Mouse (Mus musculus) frontal cortex, postnatal 25 days (tissue): Measurements from ENCODE around the gene Fndc3b.
A peak's percentile ranks its signal among the peaks of the same experiment; 100 is the strongest.

Experiments
- DNase-seq, 2 experiments: peaks; one replicate each; pipeline ENCODE4 v3.0.0; 2022; ENCODE audit warnings: low spot score in 2 of 2

Fndc3b gene

GRCm38 (mm10) chr3:27710648-27711428, at the start of gene Fndc3b:
TSS of gene Fndc3b (minus strand) at chr3:27711307.
- DNase-seq = peak; percentile 89 to 92

- DNase-seq = no peak
Measured at GRCm38 (mm10) chr3:27760278-27760677, 49.2 kb upstream of the Fndc3b start.

GRCm38 (mm10) chr3:27758976-27759375, 47.9 kb upstream of the Fndc3b start:
- no peak for DNase-seq

- DNase-seq = no peak
Measured at GRCm38 (mm10) chr3:27751657-27752056, 40.5 kb upstream of the Fndc3b start.

- DNase-seq = no peak
Measured at GRCm38 (mm10) chr3:27751156-27751555, 40.0 kb upstream of the Fndc3b start.

- no peak for DNase-seq
Measured at GRCm38 (mm10) chr3:27745651-27746050, 34.5 kb upstream of the Fndc3b start.

GRCm38 (mm10) chr3:27744754-27745153, 33.6 kb upstream of the Fndc3b start:
- DNase-seq = no peak

GRCm38 (mm10) chr3:27743271-27744145, 32.4 kb upstream of the Fndc3b start:
- DNase-seq = no peak

- no peak for DNase-seq
Measured at GRCm38 (mm10) chr3:27742124-27742523, 31.0 kb upstream of the Fndc3b start.

GRCm38 (mm10) chr3:27740136-27740535, 29.0 kb upstream of the Fndc3b start:
- DNase-seq = no peak

- no peak for DNase-seq
Measured at GRCm38 (mm10) chr3:27736180-27736579, 25.1 kb upstream of the Fndc3b start.

- DNase-seq = no peak
Measured at GRCm38 (mm10) chr3:27735113-27735512, 24.0 kb upstream of the Fndc3b start.

GRCm38 (mm10) chr3:27728798-27729782, 18.0 kb upstream of the Fndc3b start:
- no peak for DNase-seq

- no peak for DNase-seq
Measured at GRCm38 (mm10) chr3:27728176-27728575, 17.1 kb upstream of the Fndc3b start.

GRCm38 (mm10) chr3:27725752-27726151, 14.6 kb upstream of the Fndc3b start:
- DNase-seq = no peak

GRCm38 (mm10) chr3:27724208-27724607, 13.1 kb upstream of the Fndc3b start:
- DNase-seq = no peak

GRCm38 (mm10) chr3:27718829-27719365, 7.8 kb upstream of the Fndc3b start:
- no peak for DNase-seq

GRCm38 (mm10) chr3:27713971-27714370, 2.9 kb upstream of the Fndc3b start:
- DNase-seq = no peak

GRCm38 (mm10) chr3:27712421-27712820, 1.3 kb upstream of the Fndc3b start:
- no peak for DNase-seq

GRCm38 (mm10) chr3:27709906-27710647, 1.0 kb downstream of the Fndc3b start:
- peak in 1 of 2 experiments; percentile 32 for DNase-seq
